Mouse (Mus musculus) embryonic facial prominence, embryonic 14.5 days (tissue): ENCODE data around the gene Ctbp2. TPM values are rescaled to one million over a fixed set of nuclear protein-coding genes. Genes with fewer than 3 reads are reported as not detected.

Experiments
- ATAC-seq: fragments of 200-750 bp; cut with Nextera tagmentation; 2 replicates; pipeline ENCODE4 v1.8.0; 2017; ENCODE audit warnings: low read depth, moderate number of reproducible peaks, moderate TSS enrichment
- DNase-seq: peaks from one replicate; pipeline ENCODE4 v3.0.0-alpha.2; 2015; ENCODE audit warnings: low spot score
- H3K27ac ChIP-seq: fragments of 300-500 bp; sonication (generic); replicated peaks from 2 replicates; pipeline ENCODE4 v1.5.1; 2014; ENCODE audit warnings: low read depth, mild to moderate bottlenecking, low read length, moderate library complexity
- H3K27me3 ChIP-seq: fragments of 300-500 bp; sonication (generic); replicated peaks from 2 replicates; pipeline ENCODE4 v1.6.1; 2014; ENCODE audit warnings: low read length; ENCODE audit not compliant: control insufficient read depth, insufficient read depth
- H3K36me3 ChIP-seq: fragments of 300-500 bp; sonication (generic); 2 replicates; pipeline ENCODE4 v1.6.1; 2014; ENCODE audit warnings: low read length, mixed read lengths; ENCODE audit not compliant: control insufficient read depth, insufficient read depth
- H3K4me1 ChIP-seq: fragments of 300-500 bp; sonication (generic); 2 replicates; pipeline ENCODE4 v1.6.1; 2014; ENCODE audit warnings: antibody characterized with exemption, low read length; ENCODE audit not compliant: control insufficient read depth, insufficient read depth
- H3K4me2 ChIP-seq: fragments of 300-500 bp; sonication (generic); 2 replicates; pipeline ENCODE4 v1.6.1; 2014; ENCODE audit warnings: low read depth, mild to moderate bottlenecking, low read length, moderate library complexity, mixed read lengths
- H3K4me3 ChIP-seq: fragments of 300-500 bp; sonication (generic); 2 replicates; pipeline ENCODE4 v1.5.1; 2014; ENCODE audit warnings: low read depth, mild to moderate bottlenecking, low read length
- H3K9ac ChIP-seq: fragments of 300-500 bp; sonication (generic); 2 replicates; pipeline ENCODE4 v1.6.1; 2014; ENCODE audit warnings: low read depth, mild to moderate bottlenecking, low read length, moderate library complexity, mixed read lengths
- H3K9me3 ChIP-seq: fragments of 300-500 bp; sonication (generic); 2 replicates; pipeline ENCODE4 v1.6.1; 2016; ENCODE audit warnings: low read length; ENCODE audit not compliant: control insufficient read depth
- WGBS: fragments of 180-500 bp; shearing (Covaris S2); extraction: QIAGEN DNeasy Blood & Tissue Kit; methylation state at CpG from one replicate; pipeline ENCODE4 v1.1.7; 2014; 5-methylcytosine and 5-hydroxymethylcytosine counted together
- polyA plus RNA-seq: library from polyadenylated mRNA; unstranded; fragments of >200 nt; fragmentation: Nextera tagmentation; extraction: Ambion mirVana; gene quantifications from 2 replicates; pipeline ENCODE4 v1.2.1, GENCODE M21; 2014

Ctbp2 gene
- polyA plus RNA-seq, 1 experiment from 2014 or later: 63.0 TPM

DNA sequence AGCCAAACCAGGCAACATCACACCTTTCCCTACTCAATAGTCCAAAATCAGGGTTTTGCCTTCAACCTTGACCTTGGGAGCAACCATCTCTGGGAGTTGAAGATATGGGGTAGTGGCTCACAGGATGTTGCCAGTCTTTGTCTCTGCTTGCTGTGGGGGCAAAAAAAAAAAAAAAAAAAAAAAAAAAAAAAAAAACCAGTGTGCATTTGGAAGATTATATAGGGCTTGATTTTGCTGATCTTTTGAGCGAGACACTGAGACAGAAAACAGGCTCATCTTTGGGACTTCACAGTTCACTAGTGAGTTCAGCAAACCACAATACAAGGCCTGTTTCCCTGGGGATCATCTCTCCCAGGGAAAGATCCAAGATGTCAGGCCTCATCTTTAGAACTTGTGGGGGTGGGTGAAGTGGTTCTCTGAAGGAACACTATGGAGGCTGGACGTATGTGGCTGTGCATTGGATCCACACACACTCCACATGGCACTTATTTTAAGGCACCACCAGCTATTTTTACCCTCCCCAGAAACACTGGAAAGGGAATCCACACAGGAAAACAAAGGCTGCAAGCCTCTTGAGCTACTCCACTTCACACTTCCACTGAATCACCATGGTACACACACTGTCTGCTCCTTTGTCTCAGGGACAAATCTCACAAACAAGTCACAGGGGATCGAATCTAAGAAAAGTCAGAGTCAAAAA is 84.4 kb downstream of the Ctbp2 start:
- Histone ChIP-seq H3K4me2 (no peak overlapping the region), H3K9me3 (no peaks in the 10 kb centered on the region), H3K9ac (0 out of 2 replicates have a peak overlapping the region, but pooled peaks have one; percentile 8), H3K4me3 (no peak overlapping the region), H3K27me3 (no peaks in the 10 kb centered on the region), H3K27ac (no peak overlapping the region), H3K4me1 (peaks cover 47% of the 10 kb centered on the region), H3K36me3 (no peaks in the 10 kb centered on the region)
- ATAC-seq (no peak), DNase-seq (no peak)
- WGBS: 59% methylated on average over 3 of the region's 3 CpGs

DNA sequence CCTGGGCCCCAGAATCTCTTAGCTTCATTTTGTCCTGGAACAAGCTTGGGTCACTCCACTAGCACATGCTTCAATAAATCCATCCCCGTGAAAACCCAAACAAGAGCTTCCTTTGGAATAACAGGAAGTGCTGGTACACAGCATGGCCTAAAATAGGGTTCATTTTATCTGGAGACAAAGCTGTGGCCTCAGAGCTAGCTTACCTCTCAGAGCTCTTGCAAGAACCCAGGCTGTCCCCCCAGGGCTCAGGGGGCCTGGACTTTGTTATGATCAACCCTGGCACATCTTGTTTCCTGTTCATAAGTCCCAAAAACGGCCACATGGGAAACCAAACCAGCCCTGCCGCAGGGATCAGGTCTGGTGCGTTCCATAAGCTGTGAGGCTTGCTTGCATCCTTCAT is 86.5 kb downstream of the Ctbp2 start:
- H3K9me3 ChIP-seq: no peaks in the 10 kb centered on the region
- H3K36me3 ChIP-seq: no peaks in the 10 kb centered on the region
- H3K4me2 ChIP-seq: no peak overlapping the region
- DNase-seq (no peak), ATAC-seq (no peak)
- 13% methylated on average over 4 of the region's 4 CpGs for WGBS
- H3K4me1 ChIP-seq: peaks cover 51% of the 10 kb centered on the region
- H3K4me3 ChIP-seq: no peak overlapping the region
- peak overlapping the region; percentile 28 for H3K27ac ChIP-seq
- no peaks in the 10 kb centered on the region for H3K27me3 ChIP-seq
- H3K9ac ChIP-seq: no peak overlapping the region

DNA sequence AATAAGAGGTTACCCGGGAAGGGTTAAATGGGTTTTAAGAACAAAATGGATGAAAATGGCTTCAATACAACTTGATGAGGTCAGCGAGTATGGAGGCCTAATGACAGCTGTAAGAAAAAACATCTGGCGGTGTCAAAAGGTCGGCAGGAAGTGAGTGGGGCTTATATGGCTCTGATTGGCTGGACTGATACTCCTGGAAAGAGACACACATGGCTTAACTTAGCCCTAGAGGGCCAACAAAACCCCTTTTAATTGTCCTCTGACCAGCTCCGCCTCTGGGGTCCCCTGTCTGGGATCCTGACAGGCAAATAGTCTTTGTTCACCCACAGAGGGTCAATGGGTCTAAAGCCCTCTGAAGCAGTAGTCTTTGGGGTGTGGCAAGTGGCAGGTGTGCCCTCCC is 86.9 kb downstream of the Ctbp2 start:
- H3K9ac ChIP-seq: no peak overlapping the region
- H3K27ac ChIP-seq: peak overlapping the region; percentile 28; the same call in 1 of the 2 replicates
- H3K4me3 ChIP-seq: no peak overlapping the region
- DNase-seq: no peak
- H3K27me3 ChIP-seq: no peaks in the 10 kb centered on the region
- H3K4me1 ChIP-seq: peaks cover 47% of the 10 kb centered on the region
- ATAC-seq: no peak
- no peak overlapping the region for H3K4me2 ChIP-seq
- WGBS: 20% methylated on average over 5 of the region's 5 CpGs
- H3K36me3 ChIP-seq: no peaks in the 10 kb centered on the region
- no peaks in the 10 kb centered on the region for H3K9me3 ChIP-seq

DNA sequence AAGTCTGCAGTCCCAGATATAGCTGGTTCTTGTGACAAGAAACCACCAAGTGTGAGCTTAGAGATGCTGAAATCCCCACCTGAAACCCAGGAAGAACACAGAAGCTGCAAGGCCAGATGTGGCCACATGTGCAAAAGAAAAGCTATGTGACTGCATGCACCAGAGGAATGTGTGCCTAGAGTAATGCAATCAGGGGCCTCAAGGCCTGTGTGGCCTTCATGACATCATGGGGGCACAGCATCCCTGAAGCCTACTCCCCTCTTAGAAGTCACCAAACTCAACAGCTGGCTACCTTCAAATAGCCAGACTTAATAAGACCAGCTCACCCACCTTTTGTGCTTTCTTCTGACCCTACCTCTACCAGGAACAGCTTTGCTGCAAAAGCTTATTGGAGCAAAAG is 88.3 kb downstream of the Ctbp2 start:
- Histone ChIP-seq H3K9ac (no peak overlapping the region), H3K9me3 (no peaks in the 10 kb centered on the region), H3K27ac (no peak overlapping the region), H3K4me3 (no peak overlapping the region), H3K27me3 (no peaks in the 10 kb centered on the region), H3K36me3 (no peaks in the 10 kb centered on the region), H3K4me2 (no peak overlapping the region), H3K4me1 (peaks cover 39% of the 10 kb centered on the region)
- no peak for ATAC-seq
- DNase-seq: no peak

DNA sequence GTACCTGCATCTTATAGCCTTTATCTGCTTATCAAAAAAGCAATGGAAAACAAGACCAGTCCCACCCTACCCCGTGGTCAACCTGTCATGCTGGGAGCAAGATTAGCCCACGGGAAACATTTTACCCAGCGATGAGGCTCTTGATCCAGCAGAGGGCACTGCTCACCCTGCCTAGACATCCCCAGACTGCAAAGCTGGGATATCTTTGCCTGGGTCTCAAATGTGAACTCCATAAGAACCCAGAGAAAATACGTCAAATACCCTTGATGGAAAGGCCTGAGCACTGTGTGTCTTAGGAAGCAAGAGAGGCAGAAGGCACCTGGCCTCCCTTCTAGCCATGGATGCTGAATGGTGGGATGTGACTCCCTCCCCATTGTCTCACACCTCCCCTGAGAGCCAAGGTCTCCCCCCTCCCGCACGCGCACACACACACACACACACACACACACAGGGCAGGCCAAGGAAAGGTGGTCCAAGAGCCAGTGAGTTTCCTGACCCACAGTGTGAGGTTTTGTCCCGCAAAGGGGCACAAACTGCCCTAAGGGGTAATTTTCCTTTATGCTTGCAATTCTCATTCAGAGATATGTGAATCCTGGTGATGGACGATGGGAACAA is 91.5 kb downstream of the Ctbp2 start:
- Histone ChIP-seq H3K36me3 (no peaks in the 10 kb centered on the region), H3K4me3 (no peak overlapping the region), H3K9ac (no peak overlapping the region; the same call in 1 of the 2 replicates), H3K9me3 (no peaks in the 10 kb centered on the region), H3K4me2 (no peak overlapping the region), H3K27me3 (no peaks in the 10 kb centered on the region), H3K4me1 (peaks cover 20% of the 10 kb centered on the region), H3K27ac (no peak overlapping the region)
- WGBS: 40% methylated on average over 9 of the region's 9 CpGs
- peak; percentile 67 for ATAC-seq
- DNase-seq: peak; percentile 86

DNA sequence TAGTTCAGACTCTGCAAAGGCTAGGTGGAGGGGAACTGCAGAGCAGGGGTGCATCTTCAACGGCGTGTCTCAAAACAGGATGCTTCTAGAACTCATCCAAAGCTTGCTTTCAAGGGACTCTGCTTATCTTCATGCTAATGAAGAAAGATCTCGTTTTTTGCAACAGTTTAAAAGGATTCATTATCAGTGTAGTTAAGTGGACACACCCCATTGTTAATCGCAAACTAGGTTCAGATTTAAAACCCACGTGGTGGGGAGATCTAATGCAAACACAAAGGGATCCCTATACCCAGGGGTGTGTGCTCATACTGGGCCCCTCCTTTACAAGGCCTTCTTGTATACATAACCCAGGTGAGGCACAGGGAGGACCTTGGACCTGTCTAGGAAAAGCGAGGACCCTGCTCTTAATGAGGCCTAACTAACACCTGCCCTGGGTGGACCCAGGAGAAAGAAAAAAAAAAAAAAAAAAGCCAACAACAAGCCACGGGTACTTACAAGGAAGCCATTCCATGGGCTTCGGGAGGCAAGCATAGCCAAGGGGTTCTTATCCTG is 94.6 kb downstream of the Ctbp2 start:
- DNase-seq: no peak
- ATAC-seq: no peak
- H3K36me3 ChIP-seq: no peaks in the 10 kb centered on the region
- 76% methylated on average over 8 of the region's 8 CpGs for WGBS
- H3K27ac ChIP-seq: no peak overlapping the region
- H3K4me2 ChIP-seq: no peak overlapping the region
- H3K9ac ChIP-seq: no peak overlapping the region
- no peaks in the 10 kb centered on the region for H3K9me3 ChIP-seq
- H3K4me3 ChIP-seq: no peak overlapping the region
- H3K27me3 ChIP-seq: no peaks in the 10 kb centered on the region
- peaks cover 29% of the 10 kb centered on the region for H3K4me1 ChIP-seq

DNA sequence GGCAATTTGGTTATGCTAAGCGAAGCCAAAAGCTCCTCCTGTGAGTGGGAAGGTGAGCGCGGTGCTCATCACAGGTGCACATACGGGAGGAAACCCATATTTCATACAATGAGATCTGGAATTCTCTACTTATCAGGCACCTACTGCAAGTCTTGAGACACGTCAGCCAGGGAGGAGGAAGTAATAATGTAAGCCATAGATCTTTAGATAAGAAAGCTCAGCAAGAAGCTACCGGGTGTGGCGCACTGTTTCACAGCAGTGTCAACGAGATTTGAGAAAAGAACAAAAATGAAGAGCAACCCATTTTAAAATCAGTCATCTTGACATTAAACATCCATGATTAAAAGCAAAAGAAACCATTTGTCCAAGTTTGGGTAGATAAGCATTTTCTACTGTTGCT is 95.2 kb downstream of the Ctbp2 start:
- H3K27ac ChIP-seq: no peak overlapping the region
- no peak overlapping the region for H3K4me2 ChIP-seq
- no peak overlapping the region for H3K4me3 ChIP-seq
- H3K36me3 ChIP-seq: no peaks in the 10 kb centered on the region
- no peaks in the 10 kb centered on the region for H3K9me3 ChIP-seq
- no peaks in the 10 kb centered on the region for H3K27me3 ChIP-seq
- 84% methylated on average over 8 of the region's 8 CpGs for WGBS
- no peak overlapping the region for H3K9ac ChIP-seq
- no peak for ATAC-seq
- peaks cover 31% of the 10 kb centered on the region for H3K4me1 ChIP-seq
- DNase-seq: no peak

DNA sequence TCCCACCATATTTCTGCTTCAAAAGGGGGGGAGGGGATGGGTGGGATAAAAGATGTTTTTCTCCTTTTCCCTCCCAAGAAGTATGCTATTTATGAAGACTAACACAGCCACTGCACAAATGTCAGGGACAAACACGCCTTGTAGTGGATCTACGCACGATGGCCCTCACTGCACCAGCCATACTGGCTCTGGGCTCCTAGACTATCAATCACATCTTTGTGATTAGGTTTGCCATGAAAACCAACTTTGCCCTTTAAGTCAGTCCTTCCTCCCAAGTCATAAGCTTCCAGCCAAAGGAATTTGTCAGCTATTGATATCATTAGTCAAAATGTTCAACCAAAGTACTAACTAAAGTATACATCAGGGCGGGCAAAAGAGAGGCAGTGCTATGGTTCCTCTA is 96.2 kb downstream of the Ctbp2 start:
- no peaks in the 10 kb centered on the region for H3K36me3 ChIP-seq
- H3K27me3 ChIP-seq: no peaks in the 10 kb centered on the region
- no peak overlapping the region for H3K4me3 ChIP-seq
- 85% methylated on average over 4 of the region's 4 CpGs for WGBS
- H3K9ac ChIP-seq: no peak overlapping the region
- ATAC-seq: no peak
- no peak overlapping the region for H3K4me2 ChIP-seq
- DNase-seq: no peak
- no peak overlapping the region for H3K27ac ChIP-seq
- peaks cover 35% of the 10 kb centered on the region for H3K4me1 ChIP-seq
- no peaks in the 10 kb centered on the region for H3K9me3 ChIP-seq
